31 mouse cellular contexts compared by ENCODE assay signal in genomic region chr5:30901860-30902259, GRCm38 (mm10). TPM values are rescaled to one million over a fixed set of nuclear protein-coding genes. Genes with fewer than 3 reads are reported as not detected.
DNase-seq lines count a peak whose midpoint lies in the region; ATAC-seq and TF ChIP-seq lines count a peak whose summit lies in the region.
"Had no signal": no experiment of that assay in that cellular context is flagged by ENCODE, and none has a peak within 500 bp of the region (broad histone marks: within the 10 kb centered on the region; RNA-seq: fewer than 3 reads in every experiment).

No protein-coding gene starts in this region.

- peak; percentile 60 for ATAC-seq in kidney, postnatal 0 days (replicated peaks; ENCODE audit: low FRiP score, low read depth)
- ATAC-seq: CD4-positive, CD25-positive, alpha-beta regulatory T cell, adult 4 months; forebrain, postnatal 0 days; midbrain, embryonic 16.5 days had no signal

- peaks cover 33% of the 10 kb centered on the region for H3K36me3 ChIP-seq in kidney, postnatal 0 days (ENCODE audit: insufficient read depth, low read length)
- peaks cover 3% of the 10 kb centered on the region for H3K36me3 ChIP-seq in myocyte (ENCODE audit: control insufficient read depth, insufficient read depth)

- WGBS in kidney, postnatal 0 days = 86% methylated on average over 5 of the region's 5 CpGs

- TF ChIP-seq CTCF in kidney, postnatal 0 days (IDR thresholded peaks at IDR 0.05; ENCODE audit: low read depth) = no peak

- no peak overlapping the region for H3K4me3 ChIP-seq in kidney, postnatal 0 days (replicated peaks; ENCODE audit: low read depth, low read length)
- H3K4me3 ChIP-seq in myocyte = no peak overlapping the region
- H3K4me3 ChIP-seq: forebrain, embryonic 12.5 days; hindbrain, embryonic 12.5 days; kidney, embryonic 15.5 days; midbrain, embryonic 10.5 days; neural tube, embryonic 13.5 days; stomach, embryonic 15.5 days had no signal

- no peaks in the 10 kb centered on the region for H3K9me3 ChIP-seq in kidney, postnatal 0 days (replicated peaks; ENCODE audit: low read length)
- H3K9me3 ChIP-seq: forebrain, embryonic 12.5 days; hindbrain, embryonic 12.5 days; kidney, embryonic 15.5 days; midbrain, embryonic 10.5 days; neural tube, embryonic 13.5 days; stomach, embryonic 15.5 days had no signal

- no peak for TF ChIP-seq POLR2A in myocyte (IDR thresholded peaks at IDR 0.05; ENCODE audit: insufficient read length, low read depth)

- peaks cover 17% of the 10 kb centered on the region for H3K79me2 ChIP-seq in myocyte (ENCODE audit: control insufficient read depth, insufficient read depth)

- no peak overlapping the region for H3ac ChIP-seq in myocyte (ENCODE audit: control insufficient read depth, insufficient read length)

- H3K4me2 ChIP-seq in kidney, postnatal 0 days (ENCODE audit: low read length) = no peak overlapping the region
- H3K4me2 ChIP-seq in myocyte (ENCODE audit: low read depth) = peak overlapping the region; percentile 29
- H3K4me2 ChIP-seq: forebrain, embryonic 12.5 days; heart, embryonic 11.5 days; hindbrain, embryonic 12.5 days; kidney, embryonic 15.5 days; neural tube, embryonic 13.5 days; stomach, embryonic 15.5 days had no signal

- H3K27ac ChIP-seq in kidney, postnatal 0 days = no peak overlapping the region
- H3K27ac ChIP-seq: forebrain, embryonic 12.5 days; hindbrain, embryonic 12.5 days; liver, embryonic 14.5 days; midbrain, embryonic 10.5 days; neural tube, embryonic 13.5 days; stomach, embryonic 15.5 days had no signal

- peak; percentile 31 for DNase-seq in kidney, postnatal 0 days (ENCODE audit: low spot score)
- DNase-seq in kidney, adult 9 months = no peak
- DNase-seq in 416B (ENCODE audit: low read depth) (peak; percentile 35), MN1 (ENCODE audit: low spot score) (no peak)
- DNase-seq in Muller cell, postnatal 12 days (ENCODE audit: inconsistent ontology term) = peak; percentile 71
- no peak for DNase-seq in cerebellum, adult 11-12 months
- no peak for DNase-seq in lung, postnatal 25 days (ENCODE audit: low spot score)
- DNase-seq: adrenal gland, postnatal 25 days; cerebellum, adult 18-20 months; cerebellum, postnatal 10 days; forebrain, postnatal 0 days; gastrocnemius, postnatal 14 days; heart, postnatal 36 days; kidney, postnatal 4 days; layer of hippocampus, postnatal 36 days; left cerebral cortex, postnatal 4 days; lung, adult 2 months; lung, postnatal 10 days; retina, postnatal 1 day; right cerebral cortex, postnatal 14 days had no signal

- no peak overlapping the region for H3K9ac ChIP-seq in kidney, postnatal 0 days (ENCODE audit: low read depth, low read length)
- H3K9ac ChIP-seq: forebrain, embryonic 12.5 days; forebrain, postnatal 0 days; hindbrain, embryonic 12.5 days; kidney, embryonic 15.5 days; liver, embryonic 14.5 days; neural tube, embryonic 13.5 days; stomach, embryonic 15.5 days had no signal

- no peaks in the 10 kb centered on the region for H3K27me3 ChIP-seq in kidney, postnatal 0 days (ENCODE audit: insufficient read depth, low read length)
- H3K27me3 ChIP-seq in myocyte (ENCODE audit: control insufficient read depth, insufficient read depth, insufficient read length) = no peaks in the 10 kb centered on the region
- H3K27me3 ChIP-seq: forebrain, embryonic 12.5 days; hindbrain, embryonic 12.5 days; kidney, embryonic 15.5 days; neural tube, embryonic 13.5 days; stomach, embryonic 15.5 days had no signal

- peaks cover 9% of the 10 kb centered on the region for H3K4me1 ChIP-seq in kidney, postnatal 0 days (replicated peaks; ENCODE audit: insufficient read depth, low read length)

TF ChIP-seq in myocyte, 11 proteins besides CTCF, POLR2A, EP300 and RAD21:
- TF ChIP-seq REST (IDR thresholded peaks at IDR 0.05; ENCODE audit: insufficient read depth, insufficient read length) = no peak
- peak; percentile 12 for TF ChIP-seq USF1 (IDR thresholded peaks at IDR 0.05; ENCODE audit: low read depth)
- TF ChIP-seq POLR2AphosphoS2 (IDR thresholded peaks at IDR 0.05; ENCODE audit: insufficient read length, low read depth) = peak; percentile 49
- TF ChIP-seq TCF12 (IDR thresholded peaks at IDR 0.05; ENCODE audit: insufficient read depth, poor library complexity, severe bottlenecking) = no peak
- no peak for TF ChIP-seq E2F4 (IDR thresholded peaks at IDR 0.05; ENCODE audit: insufficient read depth)
- no peak for TF ChIP-seq MYOG (IDR thresholded peaks at IDR 0.05; ENCODE audit: control insufficient read depth in 1 of 3, insufficient read depth in 1 of 3, insufficient read length in 2 of 3, low read depth in 2 of 3)
- TF ChIP-seq MAX (IDR thresholded peaks at IDR 0.05; ENCODE audit: low read depth) = no peak
- no peak for TF ChIP-seq TCF3 (IDR thresholded peaks at IDR 0.05; ENCODE audit: insufficient read length, low read depth)
- TF ChIP-seq MYOD1 (IDR thresholded peaks at IDR 0.05; ENCODE audit: control insufficient read depth in 1 of 3, insufficient read length in 2 of 3, low read depth in 2 of 3) = no peak
- TF ChIP-seq CEBPB (IDR thresholded peaks at IDR 0.05; ENCODE audit: insufficient read depth, poor library complexity, severe bottlenecking) = 0 out of 2 replicates have a peak, but pooled peaks have one; percentile 14

RNA-seq across cellular contexts. Expression of gene Ost4, which starts 5.7 kb away (rescaled TPM):
- 466 and 517 TPM in 2 replicates for polyA plus RNA-seq in kidney, postnatal 0 days (2015; fragmentation: Nextera tagmentation; extraction: Ambion mirVana)
- 262 TPM for polyA plus RNA-seq in myocyte (2012; fragmentation: generic; extraction: Trizol)

RNA-seq across cellular contexts. Expression of gene Emilin1, which starts 11.3 kb away (rescaled TPM):
- 204 and 226 TPM in 2 replicates for polyA plus RNA-seq in kidney, postnatal 0 days (2015; fragmentation: Nextera tagmentation; extraction: Ambion mirVana)
- polyA plus RNA-seq in myocyte (2012; fragmentation: generic; extraction: Trizol) = 25.8 TPM

RNA-seq across cellular contexts. Expression of gene Agbl5, which starts 13.4 kb away (rescaled TPM):
- 17.3 and 17.5 TPM in 2 replicates for polyA plus RNA-seq in kidney, postnatal 0 days (2015; fragmentation: Nextera tagmentation; extraction: Ambion mirVana)
- polyA plus RNA-seq in myocyte (2012; fragmentation: generic; extraction: Trizol) = 3.1 TPM

RNA-seq across cellular contexts. Expression of gene Khk, which starts 19.4 kb away (rescaled TPM):
- polyA plus RNA-seq in kidney, postnatal 0 days (2015; fragmentation: Nextera tagmentation; extraction: Ambion mirVana) = 68.9 and 70.6 TPM in 2 replicates
- polyA plus RNA-seq in myocyte (2012; fragmentation: generic; extraction: Trizol) = 16.6 TPM

RNA-seq across cellular contexts. Expression of gene Tmem214, which starts 34.0 kb away (rescaled TPM):
- 67.3 and 74.5 TPM in 2 replicates for polyA plus RNA-seq in kidney, postnatal 0 days (2015; fragmentation: Nextera tagmentation; extraction: Ambion mirVana)
- 52.8 TPM for polyA plus RNA-seq in myocyte (2012; fragmentation: generic; extraction: Trizol)

Comparison
In these comparisons a context has a peak if more than half of its experiments do, and no peak if none do; other contexts are left out.
1. DNase-seq: peak in kidney, postnatal 0 days (single experiment), 416B (single experiment) and Muller cell, postnatal 12 days (single experiment); none in kidney, adult 9 months (single experiment), cerebellum, adult 11-12 months (single experiment), MN1 (single experiment) and lung, postnatal 25 days (single experiment).